Mouse (Mus musculus): ENCODE measurements around the gene Atxn7l1.

Atxn7l1 gene

DNA sequence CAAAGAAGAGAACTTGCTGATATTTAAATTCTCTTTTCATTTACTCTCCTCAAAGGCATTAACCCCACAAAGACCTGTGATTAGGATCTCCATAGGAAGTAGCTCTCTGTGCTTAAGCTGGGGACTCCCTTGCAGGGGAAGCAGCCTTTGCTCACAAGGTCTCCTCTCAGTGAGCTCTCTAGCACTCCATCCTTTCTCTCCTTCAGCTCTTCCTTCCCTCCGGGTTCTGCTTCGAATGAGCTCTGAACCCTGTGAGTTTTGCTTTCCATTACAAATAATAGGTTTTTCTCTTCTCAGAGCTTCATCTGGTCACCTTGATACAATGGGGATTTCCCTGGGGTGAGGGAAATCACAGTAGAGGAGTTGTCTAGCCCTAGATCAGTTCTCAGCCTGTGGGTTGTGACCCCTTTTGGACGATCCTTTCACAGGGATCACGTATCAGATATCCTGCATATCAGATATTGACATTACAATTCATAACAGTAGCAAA lies 35.7 kb downstream of the Atxn7l1 start:
- no peak for DNase-seq (ENCODE audit: low spot score)

DNA sequence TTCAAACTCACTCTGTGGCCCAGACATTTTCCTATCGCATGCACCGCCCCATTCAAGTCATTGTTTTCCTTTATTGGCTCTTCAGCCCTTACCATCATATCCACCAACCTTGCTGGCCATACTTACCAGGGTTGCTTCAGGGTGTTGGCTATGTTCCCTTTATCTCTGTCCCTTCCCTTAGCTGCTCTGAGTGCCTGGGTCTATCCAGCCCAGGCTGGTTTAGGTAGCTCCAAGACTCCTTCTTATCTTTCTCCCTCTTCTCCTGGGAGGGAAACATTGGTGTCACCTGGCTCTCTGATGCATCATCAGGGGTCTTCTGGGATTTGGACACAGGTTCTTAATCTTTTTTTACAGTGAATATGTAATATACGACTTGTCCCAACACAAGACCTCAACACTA lies 36.6 kb downstream of the Atxn7l1 start:
- no peak for DNase-seq (ENCODE audit: low spot score)

DNA sequence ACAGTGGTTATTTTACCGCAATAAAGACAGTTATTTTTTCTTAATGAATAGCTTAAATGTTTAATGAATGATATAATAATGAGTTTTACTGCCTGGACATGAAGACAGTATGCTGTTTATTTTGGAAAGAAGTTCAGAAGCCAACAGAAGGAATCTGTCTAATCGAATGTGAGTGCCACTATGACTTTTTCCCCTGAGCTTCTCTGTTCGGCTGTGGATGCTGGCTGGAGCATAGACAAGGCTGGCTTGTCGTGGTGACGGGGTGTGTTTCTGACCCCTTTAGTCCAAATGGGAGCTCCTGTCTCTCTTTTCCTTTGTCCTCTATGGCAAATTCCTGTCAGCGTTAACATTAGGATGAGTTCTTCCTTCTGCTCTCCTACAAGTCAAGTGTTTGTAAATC lies 37.6 kb downstream of the Atxn7l1 start:
- no peak for DNase-seq (ENCODE audit: low spot score)

DNA sequence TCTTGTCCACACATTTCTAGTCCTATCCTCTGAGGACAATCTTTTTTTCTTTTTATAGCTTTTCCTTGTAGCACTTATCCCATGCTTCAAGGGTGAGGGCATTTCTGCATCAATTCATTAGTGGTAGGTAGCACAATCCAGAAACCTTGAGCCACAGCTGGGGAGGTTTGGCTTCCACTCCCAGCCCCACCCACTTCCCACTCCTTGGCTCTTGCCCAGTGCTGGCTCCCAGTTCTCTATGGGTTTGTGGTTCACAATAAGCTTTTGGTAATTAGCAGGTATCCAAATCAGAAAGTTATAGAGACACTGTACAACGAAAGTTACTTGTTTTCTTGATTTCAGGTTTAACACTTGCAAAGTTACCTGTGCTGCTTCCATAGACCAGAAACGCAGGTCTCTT lies 38.8 kb downstream of the Atxn7l1 start:
- DNase-seq (ENCODE audit: low spot score): no peak

DNA sequence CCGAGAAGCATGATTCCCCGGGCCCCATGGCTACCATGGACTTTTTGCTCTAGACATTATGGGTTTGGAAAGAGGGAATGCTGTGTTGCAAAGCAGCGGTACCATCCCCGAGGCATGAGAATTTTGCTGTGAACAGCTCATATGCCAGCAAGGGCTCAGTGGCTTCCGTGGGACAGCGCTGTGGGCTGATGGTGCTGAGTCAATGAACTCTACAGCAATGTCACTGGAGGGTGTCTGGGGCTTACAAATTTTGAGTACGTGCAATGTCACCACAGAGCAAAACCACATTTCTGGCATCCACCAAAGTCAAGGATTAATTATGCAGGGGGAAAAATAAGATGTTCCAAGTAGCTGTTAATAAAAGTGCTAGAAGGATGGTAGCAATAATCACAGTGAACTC lies 42.6 kb downstream of the Atxn7l1 start:
- no peak for DNase-seq (ENCODE audit: low spot score)

DNA sequence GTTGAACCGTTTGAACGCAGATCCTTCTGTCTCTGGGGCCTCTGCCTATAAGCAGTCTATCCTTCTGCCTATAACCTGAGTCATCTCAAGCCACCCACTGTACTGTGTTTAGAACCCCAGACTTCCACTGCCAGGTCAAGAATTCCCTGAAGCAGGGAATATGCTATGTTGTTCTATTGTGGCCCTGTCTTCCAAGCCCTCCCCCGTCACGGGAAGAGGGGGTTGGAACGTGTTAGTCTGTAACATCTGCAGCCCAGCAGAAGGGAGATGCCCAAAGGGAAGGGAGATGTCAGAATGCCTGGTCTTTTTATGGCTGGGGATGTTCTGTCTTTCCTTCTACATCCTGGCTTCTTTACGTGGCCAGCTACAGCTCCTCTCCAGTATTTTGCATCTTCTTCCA lies 43.1 kb downstream of the Atxn7l1 start:
- no peak for DNase-seq (ENCODE audit: low spot score)

DNA sequence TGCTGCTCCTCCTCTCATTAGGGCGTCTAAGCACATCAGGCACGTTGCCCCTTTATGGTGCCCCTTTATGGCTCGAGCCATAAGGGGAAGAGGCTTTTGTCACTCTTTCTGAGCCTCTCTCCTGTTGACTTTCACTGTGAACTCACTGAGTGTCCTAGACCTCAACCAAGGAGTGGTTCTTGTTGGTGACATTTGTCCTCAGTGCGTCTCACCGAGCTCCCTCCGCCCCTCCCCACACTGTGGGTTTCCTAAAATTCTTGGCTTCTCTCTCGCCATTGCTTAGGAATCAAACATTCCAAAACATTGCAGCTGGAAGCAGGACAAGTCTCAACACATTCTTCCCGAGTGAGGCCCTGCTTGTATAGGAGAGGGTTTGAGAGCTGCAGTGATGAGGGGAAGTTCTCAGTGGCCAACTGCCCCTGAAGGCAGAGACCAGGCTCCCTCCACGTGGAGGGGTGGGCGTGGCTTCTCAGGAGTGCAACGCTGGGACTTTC lies 46.0 kb downstream of the Atxn7l1 start:
- no peak for DNase-seq (ENCODE audit: low spot score)

DNA sequence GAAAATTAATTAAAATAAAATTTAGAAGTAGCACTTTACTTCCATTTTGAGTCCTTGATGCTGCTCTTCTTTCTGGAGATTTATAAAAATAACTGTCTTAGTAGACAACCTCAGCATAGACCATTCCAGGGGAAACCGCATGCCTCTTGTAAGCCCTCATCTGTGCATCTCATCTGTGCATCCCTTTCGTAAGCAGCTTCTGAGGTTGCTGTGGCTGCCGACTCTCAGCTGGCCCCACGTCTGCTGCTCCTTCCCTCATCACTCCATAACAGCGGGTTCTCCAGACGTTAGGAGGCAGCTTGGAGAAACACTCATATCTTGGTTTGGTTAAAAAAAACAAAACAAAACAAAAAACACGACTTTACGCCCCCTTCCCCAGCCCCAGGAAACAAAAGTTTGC lies 47.7 kb downstream of the Atxn7l1 start:
- DNase-seq (ENCODE audit: low spot score): no peak

DNA sequence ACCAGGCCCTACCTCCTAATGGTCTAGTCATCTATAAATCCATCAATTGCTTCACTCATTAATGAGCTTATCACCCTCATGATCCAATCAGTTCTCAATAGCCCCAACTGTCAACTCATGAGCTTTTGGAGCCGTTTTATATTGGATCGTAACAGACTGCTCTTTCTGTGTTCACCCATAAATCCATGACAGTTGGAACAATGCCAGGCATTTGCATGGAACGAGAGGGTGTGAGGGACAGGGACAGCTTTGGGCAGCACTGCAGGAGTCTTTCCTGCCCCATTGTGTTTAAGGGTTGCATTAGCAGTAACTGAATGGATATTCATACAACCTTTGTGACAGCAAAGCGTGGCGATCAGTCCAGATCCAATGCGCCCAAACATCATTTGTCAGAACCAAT lies 49.8 kb downstream of the Atxn7l1 start:
- no peak for DNase-seq (ENCODE audit: low spot score)

DNA sequence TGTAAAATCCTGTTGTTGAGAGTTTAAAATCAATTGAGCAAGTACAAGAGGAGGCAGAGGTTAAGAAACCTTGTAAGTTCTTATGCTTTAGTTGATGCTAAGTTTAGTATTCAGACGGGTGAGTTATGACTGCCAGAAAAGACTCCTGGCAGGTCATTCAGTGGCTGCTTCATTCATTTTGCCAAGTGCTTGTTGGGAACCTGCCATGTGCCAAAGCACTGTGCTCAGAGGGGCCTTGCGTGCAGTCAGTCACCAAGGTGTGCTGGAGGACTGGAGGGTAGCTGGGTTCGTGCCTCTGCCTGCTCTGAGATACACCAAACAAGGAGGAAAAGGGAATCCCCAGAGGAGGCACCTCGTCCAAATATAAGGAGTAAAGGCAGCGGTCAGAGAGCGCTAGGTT lies 50.3 kb downstream of the Atxn7l1 start:
- DNase-seq (ENCODE audit: low spot score): no peak

DNA sequence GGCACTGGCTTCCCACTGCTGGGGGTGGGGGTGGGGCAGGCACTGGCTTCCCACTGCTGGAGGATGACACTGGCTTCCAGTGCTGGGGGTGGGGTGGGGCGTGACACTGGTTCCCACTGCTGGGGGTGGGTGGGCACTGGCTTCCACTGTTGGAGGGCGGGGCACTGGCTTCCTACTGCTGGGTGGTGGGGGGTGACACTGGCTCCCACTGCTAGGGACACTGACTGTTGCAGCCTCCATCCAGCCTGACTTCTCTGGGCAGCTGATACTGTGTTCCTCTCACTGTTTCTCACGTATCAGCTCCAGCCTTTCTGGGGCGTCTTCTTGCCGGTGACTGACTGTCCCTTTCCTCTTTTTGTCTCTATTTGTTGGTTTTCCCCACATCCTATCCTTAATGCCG lies 53.6 kb downstream of the Atxn7l1 start:
- no peak for DNase-seq (ENCODE audit: low spot score)

DNA sequence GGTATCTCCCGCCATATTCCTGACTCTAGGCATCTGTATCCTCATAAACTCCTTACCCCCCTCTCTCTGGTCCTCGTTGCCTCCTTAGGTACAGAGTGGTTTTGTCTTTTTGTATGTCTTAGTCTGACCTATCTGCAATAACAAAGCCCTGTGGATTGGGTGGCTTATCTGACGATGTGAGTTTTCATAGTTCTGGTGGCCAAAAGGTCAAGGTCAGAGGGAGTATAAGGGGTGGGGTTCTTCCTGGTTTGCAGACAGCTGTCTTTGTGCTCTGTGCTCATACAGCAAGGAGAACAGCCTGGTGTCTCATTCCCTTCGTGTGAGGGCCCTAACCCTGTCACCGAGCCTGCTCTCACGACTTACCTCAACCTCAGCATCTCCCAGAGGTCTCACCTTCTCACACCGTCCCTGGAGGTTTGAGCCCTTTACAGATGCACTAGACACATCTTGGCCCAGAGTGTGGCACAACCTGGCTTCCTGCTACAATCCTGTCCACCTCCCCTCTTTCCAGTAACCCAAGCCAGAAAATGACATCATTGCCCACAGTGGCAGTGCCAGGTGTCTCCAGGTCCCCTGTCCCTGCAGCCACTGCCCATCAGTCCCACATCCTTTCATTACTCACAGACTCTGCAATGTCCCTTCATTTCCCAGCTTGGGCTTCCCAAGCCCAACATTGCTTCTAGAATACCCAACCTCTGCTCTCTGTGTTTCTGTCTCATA lies 54.2 kb downstream of the Atxn7l1 start:
- no peak for DNase-seq (ENCODE audit: low spot score)

DNA sequence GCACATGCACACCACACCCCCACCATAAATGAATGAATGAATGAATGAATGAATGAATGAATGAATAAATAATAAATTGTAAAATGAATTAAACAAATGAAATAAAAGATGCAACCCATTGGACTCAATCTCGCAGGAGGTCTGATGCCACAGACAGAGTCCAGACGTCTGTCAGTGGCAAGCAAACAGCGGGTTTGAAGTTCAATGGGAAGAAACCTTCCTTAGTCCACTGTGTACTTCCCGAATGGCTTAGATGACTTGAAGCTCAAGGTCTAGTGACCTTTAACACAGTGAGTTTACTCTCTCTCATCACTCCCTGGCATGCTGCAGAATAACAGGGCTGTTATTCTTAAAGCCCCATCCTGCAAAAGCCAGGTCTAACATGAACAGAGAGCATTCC lies 57.8 kb downstream of the Atxn7l1 start:
- DNase-seq (ENCODE audit: low spot score): no peak

DNA sequence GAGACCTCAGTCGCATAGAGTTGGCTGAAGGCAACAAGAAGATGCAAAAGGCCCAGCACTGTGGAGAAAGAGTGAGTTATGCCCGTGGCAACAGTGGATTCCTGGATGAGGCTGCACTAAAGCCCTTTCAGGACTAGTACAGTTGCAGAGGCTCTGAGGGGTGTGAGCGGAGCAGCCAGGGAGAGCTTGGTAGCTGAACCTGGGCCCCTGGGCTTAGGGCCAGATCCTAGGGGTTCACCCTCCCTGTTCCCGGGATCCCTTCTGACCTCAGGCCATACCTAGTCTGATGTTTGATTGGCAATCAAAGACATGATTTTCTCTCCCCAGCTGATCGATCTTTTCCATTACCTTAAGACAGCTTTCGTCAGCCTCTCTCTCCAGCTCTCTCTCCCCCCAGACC lies 58.8 kb downstream of the Atxn7l1 start:
- DNase-seq (ENCODE audit: low spot score): no peak

DNA sequence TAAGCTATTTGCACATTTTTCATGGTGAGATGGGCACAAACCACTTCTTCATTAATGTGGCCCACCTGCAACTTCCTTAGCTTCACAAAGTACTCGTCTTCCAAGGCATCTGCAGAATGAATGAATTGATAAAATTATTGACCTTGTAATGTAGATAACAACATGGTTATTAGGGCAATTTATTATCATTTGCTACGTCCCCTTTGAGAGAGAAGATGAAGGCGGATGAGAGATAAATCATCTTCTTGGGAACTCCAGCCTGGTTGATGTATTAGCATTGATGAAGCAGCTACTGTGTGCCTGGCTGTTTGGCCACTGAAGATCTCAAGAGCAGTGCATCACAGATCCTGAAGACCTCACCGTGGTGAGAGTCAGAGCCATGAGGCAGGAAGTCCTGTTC lies 63.4 kb downstream of the Atxn7l1 start:
- no peak for DNase-seq (ENCODE audit: low spot score)

DNA sequence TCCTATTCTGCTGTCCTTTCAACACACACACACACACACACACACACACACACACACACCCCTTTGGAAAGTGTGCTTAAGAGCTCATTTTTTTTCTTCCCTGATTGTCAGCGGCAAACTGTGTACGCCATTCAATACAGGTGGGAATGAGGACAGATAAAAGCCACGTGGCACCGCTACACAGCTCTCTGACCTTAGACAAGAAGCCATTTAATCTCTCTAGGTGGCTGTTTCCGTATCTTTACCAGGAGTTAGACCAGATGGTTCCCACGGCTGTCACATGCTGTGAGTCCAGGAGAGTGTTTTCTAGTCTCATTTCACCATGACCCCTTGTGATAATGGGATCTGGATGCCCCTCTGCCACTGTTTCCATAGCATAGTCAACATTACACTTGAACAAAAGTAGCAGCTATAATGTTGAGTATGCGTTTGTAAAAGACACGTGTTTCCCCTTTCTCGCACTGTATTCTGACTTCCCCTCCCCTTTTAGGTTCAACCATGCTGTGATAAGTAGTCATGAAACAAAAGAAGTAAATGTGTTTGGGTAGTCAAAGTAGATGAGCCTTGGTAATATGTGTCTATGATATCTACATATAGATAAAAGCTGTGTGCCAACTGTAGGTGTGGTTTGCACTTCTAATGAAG lies 70.8 kb downstream of the Atxn7l1 start:
- no peak for DNase-seq (ENCODE audit: low spot score)

DNA sequence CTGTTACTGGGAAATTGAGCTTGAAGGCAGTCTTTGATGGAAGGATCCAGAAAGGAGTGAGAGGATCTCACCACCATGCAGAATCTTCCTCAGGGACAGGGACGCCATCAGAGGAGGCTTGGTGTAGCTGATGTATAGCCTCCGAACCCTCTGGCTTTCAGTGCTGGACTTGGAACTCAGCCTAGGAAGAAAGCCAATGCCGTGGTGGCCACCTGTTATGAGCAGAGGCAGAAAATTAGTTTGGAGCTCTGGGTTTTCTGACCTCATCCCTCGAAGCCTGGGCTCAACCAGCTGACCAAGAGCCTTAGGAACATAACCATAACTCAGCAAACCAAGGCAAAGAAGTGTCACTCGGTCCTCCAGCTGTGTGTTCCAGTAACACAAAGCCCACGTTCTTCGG lies 71.9 kb downstream of the Atxn7l1 start:
- no peak for DNase-seq (ENCODE audit: low spot score)

DNA sequence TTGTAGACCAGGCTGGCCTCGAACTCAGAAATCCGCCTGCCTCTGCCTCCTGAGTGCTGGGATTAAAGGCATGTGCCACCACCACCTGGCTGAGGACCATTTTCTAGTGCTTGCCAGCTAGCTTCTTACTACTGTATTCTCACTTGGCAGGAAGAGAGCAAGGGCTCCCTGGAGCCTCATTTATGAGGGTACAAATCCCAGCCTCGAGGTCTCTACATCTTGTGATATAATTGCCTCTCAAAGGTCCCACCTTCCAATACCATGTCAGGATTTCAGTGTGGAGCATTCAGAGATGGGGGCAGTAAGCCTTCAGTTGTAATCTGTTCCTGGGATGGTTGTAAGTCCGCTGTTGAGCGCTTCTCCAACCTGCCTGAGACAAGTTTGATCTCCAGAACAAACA lies 72.6 kb downstream of the Atxn7l1 start:
- DNase-seq (ENCODE audit: low spot score): no peak

DNA sequence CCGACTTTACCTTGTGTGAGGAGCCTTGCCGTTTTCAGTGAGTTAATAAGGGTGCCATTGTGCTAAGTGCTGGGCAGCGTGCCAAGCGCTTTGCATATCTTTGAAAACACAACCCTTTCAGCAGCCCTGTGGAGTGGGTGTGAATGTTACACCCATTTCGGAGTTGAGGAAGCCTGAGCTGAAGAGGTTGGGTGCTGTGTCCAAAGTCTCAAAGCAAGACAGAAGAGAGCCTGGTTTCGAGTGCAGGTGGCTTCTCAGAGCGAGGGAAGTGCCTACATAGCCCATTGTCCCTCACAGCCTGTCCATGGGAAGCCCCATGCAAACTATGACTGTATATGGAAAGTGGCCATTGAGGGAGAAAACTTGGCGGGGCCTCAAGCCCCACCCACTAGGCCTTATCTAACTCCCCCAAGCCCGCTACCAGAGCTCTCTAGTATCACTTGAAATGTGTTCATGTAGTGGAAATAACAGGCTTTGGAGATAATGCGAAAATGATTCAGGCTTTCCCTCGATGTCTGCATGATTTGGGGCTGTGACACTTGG lies 73.1 kb downstream of the Atxn7l1 start:
- no peak for DNase-seq (ENCODE audit: low spot score)

DNA sequence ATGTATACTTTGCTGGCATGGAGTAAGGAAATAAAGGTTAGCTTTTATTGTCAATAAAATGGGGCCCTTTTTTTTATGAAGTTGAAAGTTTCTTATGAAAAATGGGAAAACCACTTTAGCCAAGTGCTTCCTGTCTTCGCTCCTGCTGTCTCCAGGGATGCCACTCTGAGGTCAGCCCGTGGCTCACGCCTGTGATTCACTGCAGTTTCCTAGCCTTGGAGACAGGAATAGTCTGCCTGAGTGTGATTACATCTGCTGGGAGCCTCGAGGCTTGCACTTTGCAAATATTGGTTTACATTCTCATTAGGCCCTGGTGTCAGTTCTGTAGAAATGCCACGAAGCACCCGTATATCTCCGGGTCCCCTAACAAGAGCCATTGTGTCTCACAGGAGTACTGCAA lies 74.7 kb downstream of the Atxn7l1 start:
- no peak for DNase-seq (ENCODE audit: low spot score)

DNA sequence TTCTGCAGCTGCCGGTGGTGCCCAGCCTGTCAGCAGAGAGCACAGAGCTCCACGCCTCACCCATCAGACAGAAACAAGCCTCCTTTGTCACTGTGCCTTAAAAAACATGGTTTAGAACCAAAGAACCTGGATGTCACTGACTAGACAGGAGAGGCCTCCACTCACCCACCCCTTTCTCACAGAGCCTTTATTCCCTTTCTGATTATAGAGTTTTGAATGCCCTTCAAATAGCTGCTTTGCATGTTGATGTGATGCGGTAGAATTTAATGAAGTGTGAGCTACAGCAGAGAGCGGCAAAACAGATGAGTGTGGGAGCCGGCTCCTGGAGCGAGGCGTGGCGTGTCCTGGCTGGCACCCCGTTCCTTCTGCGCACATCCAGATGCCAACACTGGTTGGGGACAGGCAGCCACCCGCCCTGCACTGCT lies 77.6 kb downstream of the Atxn7l1 start:
- DNase-seq (ENCODE audit: low spot score): no peak

DNA sequence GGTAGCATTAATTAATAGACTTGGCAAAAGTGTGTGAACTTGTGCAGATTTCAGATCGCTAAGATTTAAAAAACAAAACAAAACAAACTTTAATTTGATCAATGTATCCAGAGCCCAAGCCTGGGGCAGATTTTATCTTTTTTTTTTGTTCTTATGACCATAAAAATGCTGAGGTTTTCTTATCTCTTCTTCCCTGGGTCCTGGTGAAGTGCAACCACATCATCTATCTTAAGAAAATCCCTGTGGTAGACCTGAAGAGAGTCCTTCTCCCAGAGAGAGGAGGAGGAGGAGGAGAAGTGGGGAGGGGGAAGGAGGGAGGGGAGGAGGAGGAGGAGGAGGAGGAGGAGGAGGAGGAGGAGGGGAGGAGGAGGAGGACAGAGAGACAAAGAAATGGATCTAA lies 78.5 kb downstream of the Atxn7l1 start:
- no peak for DNase-seq (ENCODE audit: low spot score)

DNA sequence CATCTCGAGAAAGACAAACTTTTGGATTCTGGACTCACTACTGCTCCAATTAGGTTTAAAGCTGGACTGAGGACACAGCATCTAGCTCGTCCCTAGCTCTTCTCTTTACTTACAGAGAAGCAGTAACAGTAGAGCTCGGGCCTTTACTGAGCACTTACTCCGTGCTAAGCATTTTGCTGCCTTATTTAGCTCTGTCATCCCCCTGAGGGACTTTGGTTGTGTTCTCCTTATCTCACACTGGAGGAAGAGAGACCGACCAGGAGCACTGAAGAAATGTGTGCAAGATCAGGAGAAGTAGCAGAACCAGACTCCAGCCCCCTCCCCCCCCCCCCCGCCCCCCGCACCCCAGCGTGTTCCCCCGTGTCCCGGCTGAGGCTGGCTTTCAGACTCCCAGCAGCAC lies 79.1 kb downstream of the Atxn7l1 start:
- DNase-seq (ENCODE audit: low spot score): no peak

DNA sequence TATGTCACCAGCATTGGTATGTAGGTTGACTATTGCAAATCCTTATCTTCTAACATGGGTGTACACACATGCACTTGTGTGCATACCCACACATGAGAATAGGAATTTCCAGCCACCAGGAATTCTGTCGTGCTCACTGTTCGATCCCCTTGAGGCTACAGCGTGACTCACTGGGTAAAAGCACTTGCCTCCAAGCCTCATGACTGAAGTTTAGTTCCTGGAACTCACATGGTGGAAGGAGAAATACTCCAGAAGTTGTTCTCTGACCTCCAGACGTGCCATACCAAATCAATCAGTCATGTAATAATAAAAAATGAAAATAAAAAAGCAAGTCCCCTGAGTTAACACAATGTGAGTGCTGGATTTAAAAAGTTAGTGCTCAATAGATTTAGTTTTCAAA lies 87.8 kb downstream of the Atxn7l1 start:
- no peak for DNase-seq (ENCODE audit: low spot score)
